Mouse (Mus musculus) left cerebral cortex, adult 18-20 months (tissue): Measurements from ENCODE around the gene Cyp26b1. TPM values are rescaled to one million over a fixed set of nuclear protein-coding genes. Genes with fewer than 3 reads are reported as not detected.
A peak's percentile ranks its signal among the peaks of the same experiment; 100 is the strongest.

Experiments
- DNase-seq, 2 experiments: peaks; one replicate each; pipeline ENCODE4 v3.0.0; 2021 to 2022; ENCODE audit warnings: low spot score in 2 of 2, mixed read lengths in 1 of 2
- total RNA-seq, 2 experiments: library from RNA; stranded (reverse); gene quantifications; 2 replicates each; pipeline ENCODE4 v1.2.3; 2021

Cyp26b1 gene
- total RNA-seq, 2 experiments from 2014 or later, result 5.9 to 10.2 TPM

GRCm38 (mm10) chr6:84566825-84567224, 26.9 kb downstream of the Cyp26b1 start:
- DNase-seq, result no peak

DNA sequence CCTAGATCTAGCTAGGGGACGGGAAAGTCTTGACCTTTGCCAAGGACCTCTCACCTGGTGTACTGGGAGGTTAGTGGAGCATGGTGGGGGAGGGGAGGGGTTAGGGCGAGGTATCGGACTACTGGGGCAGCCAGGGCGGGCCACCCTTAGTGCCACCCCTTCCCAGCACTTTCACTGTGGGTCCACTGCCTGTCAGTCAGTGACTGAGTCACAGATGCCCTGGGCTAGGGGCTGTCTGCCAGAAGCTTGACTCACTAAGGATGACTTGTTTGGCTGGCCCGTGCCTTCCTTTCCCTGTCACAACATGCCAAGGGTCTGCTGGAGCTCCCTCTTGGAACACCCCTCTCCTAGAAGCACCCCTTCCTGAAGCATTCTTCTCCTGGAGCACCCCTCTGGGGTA, 28.5 kb downstream of the Cyp26b1 start:
- DNase-seq, result no peak

- no peak for DNase-seq
These were observed 30.8 kb downstream of the Cyp26b1 start for GRCm38 (mm10) chr6:84562948-84563347.

DNA sequence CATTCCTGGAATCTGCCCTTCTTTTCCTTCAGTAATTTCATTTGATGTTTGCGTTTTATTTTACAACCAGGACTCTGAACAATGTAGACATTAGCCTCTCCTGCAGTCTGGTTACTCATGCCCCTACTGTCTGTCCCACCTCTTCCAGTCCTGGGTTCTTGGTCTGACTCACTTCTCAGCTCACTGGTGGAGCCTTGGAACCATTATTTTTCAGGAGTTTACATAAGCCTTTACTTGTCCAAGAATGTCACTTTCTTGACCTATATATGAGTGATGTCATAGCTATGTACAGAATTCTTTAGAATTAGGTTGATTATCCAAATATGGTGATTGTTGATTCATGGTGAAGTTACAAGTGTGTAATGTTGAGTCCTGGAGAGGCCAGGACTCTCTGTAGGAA, 32.5 kb downstream of the Cyp26b1 start:
- DNase-seq, result no peak

DNA sequence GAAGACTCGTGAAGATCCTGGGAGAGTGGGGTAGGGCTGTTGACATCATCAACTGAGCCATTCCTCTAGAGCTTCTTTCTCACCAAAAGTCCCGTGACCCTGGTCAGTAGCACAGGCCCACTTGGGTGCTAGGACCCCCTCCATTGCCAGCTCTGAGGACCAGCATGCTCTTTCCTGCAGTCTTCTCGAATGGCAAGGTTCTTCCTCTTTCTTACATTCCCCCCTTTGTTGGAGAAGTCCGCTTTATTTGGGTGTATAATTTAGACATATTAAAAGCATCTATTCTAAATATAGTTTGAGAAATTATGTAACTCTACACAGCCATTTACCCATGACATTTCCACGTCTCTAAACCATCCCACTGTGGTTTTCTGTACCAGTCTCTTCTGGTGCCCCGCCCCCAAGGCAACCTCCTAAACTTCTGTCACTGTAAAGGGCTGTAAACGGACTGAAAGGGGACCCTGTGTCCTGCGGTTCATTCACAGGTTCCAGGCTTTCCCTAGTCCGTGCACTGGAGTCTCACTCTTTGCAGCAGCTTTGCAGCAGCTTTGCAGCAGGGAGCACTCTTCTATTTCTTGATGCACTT, 43.8 kb downstream of the Cyp26b1 start:
- DNase-seq, result no peak

GRCm38 (mm10) chr6:84545428-84545827, 48.3 kb downstream of the Cyp26b1 start:
- no peak for DNase-seq

GRCm38 (mm10) chr6:84544359-84544758, 49.3 kb downstream of the Cyp26b1 start:
- no peak for DNase-seq

DNA sequence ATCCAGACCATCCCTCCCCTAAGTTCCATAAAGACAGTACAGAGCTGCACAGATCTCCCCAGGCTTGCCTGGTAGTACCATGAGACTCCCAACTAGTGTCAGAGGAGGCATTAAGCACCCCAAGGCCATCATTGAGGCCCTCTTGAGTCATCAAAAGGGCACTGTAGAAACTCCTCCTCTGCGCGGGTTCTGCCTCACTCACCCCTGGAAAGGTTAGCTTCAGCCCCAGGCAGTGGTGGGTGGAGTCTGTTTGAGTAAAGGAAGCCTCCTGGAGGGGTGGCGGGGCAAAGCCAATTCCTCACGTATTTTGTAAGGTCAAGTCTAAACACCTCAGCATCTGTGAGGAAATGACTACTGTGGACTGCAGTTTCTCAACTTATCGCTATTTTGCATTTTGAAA, 50.2 kb downstream of the Cyp26b1 start:
- DNase-seq, result no peak

- no peak for DNase-seq
These were observed 53.8 kb downstream of the Cyp26b1 start for GRCm38 (mm10) chr6:84539924-84540323.

- no peak for DNase-seq
These were observed 55.0 kb downstream of the Cyp26b1 start for GRCm38 (mm10) chr6:84538681-84539080.

DNA sequence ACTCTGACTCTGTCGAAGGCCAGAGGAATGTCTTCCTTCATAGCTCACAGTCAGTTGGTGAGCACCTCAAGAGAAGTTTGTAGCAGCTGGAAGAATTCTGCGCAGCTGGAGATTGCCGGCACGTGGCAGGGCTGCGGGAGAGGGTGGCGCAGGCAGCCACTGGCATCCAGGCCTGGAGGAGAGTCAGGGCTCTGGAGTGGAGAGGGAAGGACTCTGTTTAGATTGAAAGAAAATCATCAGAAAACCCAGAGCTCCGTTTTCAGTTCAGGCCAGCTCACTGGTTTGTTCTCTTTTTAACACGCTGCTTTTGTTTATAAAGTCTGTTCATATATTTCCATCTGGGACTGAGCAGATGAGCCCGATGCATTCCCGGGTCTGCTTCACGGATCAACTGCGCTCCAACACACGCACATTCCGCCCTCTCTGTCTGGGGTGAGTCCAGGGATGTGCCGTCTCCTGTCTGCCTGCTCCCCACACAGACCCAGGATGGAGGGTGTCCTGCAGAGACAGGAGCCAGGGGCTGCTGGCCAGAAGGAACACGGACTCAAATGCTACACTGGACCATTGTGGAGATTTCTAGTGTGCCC, 56.0 kb downstream of the Cyp26b1 start:
- DNase-seq, result no peak

- peak in 1 of 2 experiments; percentile 22 for DNase-seq
These were observed 58.8 kb downstream of the Cyp26b1 start for GRCm38 (mm10) chr6:84534944-84535343.

DNA sequence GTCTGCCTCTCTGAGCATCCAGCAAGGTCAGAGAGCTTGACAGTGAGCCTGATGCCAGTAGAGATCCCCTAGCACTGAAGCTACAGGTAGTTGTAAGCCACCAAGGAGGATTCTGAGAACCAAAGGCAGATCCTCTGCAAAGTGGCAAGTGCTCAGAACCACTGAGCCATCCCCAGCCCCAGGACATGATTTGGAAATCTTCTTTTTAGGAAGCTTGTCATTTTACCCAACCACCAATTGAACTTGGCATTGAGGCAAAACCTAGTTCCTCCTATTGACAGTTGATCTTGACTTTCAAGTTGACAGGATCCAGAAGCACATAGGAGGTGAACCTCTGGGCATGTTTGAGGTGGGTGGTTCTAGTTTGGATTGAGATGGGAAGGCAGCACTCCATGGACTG, 63.8 kb downstream of the Cyp26b1 start:
- DNase-seq, result no peak

DNA sequence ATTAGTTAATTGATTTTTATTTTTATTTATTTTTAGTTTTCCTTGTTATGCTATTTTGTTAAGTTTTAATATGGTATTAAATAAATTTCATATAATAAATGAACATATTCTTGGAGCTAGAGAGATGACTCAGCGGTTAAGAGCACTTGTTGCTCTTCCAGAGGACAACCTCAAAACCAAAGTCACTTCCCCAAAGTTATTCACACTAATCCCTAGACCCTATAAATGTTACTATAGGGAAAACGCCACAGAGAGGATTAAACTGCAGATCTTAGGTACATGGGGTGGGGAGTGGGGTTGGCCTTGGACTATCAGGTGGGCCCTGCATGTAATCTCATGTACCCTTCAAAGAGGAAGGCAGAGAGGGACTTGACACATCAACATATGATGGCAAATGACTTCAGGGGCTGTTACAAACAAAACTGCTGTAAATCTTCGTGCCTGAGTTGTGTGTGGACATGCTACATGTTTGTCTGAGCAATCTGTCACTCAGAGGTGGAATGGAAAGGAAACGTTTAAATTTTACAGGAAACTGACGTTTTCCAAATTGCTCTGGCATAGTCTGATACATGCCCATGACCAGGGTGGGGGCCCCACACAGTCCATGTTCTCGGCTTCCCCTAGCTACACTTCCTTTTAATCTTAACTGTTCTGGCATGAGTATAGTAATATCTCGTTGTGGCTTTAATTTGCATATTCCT, 68.7 kb downstream of the Cyp26b1 start:
- DNase-seq, result no peak
